Mouse (Mus musculus) gastrocnemius, postnatal 14 days (tissue): ENCODE data around the gene Slc11a1. TPM values are rescaled to one million over a fixed set of nuclear protein-coding genes. Genes with fewer than 3 reads are reported as not detected.
"Not testable (repeated sequence)": the region's sequence is repeated elsewhere in the genome, so short reads cannot be mapped to it uniquely, and the experiment has no call there.

ENCODE experiments used
- DNase-seq: peaks from one replicate; pipeline ENCODE4 v3.0.0; 2021; ENCODE audit warnings: mixed read lengths
- intact Hi-C: fragments of 180-260 bp; cut with DNase I; formaldehyde crosslinking; loops from one replicate; pipeline ENCODE4 v1.15.1; 2025; ENCODE audit warnings: low total_unique reads
- long read RNA-seq, 2 experiments: library from polyadenylated mRNA; stranded (forward); transcript quantifications; one replicate each; pipeline ENCODE4 v2.0.0; 2021
- total RNA-seq, 2 experiments: library from RNA; stranded (reverse); gene quantifications; 2 replicates each; pipeline ENCODE4 v1.2.3; 2021

Gene Slc11a1
- 1 to 10 TPM; 2.5 to 4.5 TPM for total RNA-seq
- long read RNA-seq, experiment 1, partial matches to known transcripts = 3 of 3 reads
- long read RNA-seq, experiment 1, other reads (novel, unspliced or antisense) = 0 of 3 reads
- long read RNA-seq, experiment 2, partial matches to known transcripts = 3 of 4 reads
- long read RNA-seq, experiment 2, other reads (novel, unspliced or antisense) = 0 of 4 reads

DNA sequence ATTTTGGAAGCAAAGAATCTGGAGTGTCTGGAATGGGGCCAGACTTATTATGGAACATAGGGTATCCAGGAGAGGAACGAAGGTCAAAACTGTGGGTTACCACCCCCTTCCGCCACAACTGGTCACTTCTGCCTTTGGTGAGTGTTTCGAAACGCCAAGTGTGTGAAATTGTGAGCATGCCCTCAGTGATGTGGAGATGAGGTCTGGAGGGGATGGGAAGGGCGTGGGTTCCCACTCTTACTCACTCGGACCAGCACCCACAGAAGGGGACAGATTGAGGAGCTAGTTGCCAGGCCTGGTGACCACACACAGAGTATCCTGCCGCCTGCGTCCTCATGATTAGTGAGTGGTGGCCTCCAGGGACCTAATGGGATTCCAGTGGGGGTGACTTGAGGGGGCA is at the start of gene Slc11a1:
Gene Slc11a1, plus strand, starts transcription at position 216 of the 400 bp plus-strand sequence.
- intact Hi-C loops = no loop called here

DNA sequence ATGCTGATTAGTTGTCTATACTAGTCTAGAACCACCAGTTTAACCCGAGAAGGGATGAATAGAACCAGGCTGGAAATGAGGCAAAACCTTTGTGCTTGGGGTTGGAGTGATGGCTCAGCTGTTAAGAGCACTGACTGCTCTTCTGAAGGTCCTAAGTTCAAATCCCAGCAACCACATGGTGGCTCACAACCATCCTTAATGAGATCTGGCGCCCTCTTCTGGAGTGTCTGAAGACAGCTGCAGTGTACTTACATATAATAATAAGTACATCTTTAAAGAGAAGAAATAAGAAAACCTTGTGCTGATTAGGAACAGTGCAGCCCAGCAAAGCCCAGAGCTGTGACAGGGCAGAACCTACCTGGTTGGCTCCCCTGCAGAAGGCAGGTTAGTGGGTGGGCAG is 48.1 kb upstream of the Slc11a1 start:
- intact Hi-C loops = not testable (repeated sequence)

More for the DNA sequence above, at the start of gene Slc11a1:
- no peak for DNase-seq

DNA sequence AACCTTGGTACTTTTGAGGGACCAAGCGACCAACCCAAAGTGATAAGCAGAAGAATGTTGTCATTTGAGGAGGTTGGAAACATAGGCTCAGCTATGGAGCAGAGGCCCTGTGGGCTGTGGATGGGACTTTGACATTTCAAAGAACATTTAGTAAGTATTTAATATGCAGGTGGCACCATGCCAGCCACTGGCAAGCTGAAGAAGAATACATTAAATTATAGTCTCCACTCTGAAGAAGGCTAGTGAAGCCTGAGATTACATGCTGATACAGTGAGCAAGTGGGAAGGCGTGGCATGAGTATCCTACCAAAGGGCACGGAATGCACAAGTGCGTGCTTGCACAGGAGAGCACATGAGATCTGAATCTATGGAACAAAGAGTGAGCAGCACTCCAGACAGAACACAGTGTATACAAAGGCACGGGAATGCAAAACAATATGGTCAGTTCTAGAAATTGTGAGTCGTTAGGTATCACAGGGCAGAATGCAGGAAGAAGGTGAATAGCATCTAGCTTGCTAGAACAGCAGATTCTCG is 45.0 kb upstream of the Slc11a1 start:
- intact Hi-C loops = no loop called here
- no peak for DNase-seq

More for the DNA sequence above, 48.1 kb upstream of the Slc11a1 start:
- DNase-seq = not testable (repeated sequence)

- intact Hi-C loops = no loop called here
- no peak for DNase-seq
Observed at GRCm38 (mm10) chr1:74331046-74331681, 43.8 kb upstream of the Slc11a1 start.

DNA sequence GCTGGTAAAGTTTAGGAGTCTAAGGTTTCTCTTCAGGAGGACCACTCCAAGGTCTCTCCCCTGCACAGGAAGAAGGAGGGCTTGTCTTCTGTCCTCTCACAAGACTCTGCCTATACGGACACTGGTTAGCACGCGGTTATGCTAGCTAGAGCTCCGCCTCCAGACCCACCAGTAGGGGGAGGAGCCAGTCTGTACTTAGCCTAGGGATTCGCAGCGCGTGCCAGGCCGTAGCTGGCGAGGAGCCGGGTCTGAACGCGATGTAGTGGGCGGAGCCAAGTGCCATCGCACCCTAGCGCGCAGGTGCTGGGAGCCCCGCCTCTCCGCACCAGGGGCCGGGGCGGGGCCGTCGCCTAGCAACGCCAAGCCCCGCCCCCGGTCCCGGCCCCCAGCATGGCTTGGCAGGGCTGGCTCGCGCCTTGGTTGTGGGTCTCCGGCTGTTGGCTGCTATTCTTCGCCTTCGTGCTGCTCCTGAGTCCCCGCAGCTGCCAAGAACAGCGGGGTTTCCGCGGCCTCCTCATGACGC is 42.7 kb upstream of the Slc11a1 start:
- peak; percentile 91 for DNase-seq
- intact Hi-C loops = no loop called here

GRCm38 (mm10) chr1:74332930-74333329 is 42.1 kb upstream of the Slc11a1 start:
- intact Hi-C loops = no loop called here
- DNase-seq = no peak

- no peak for DNase-seq
- intact Hi-C loops = no loop called here
Observed at GRCm38 (mm10) chr1:74334607-74335006, 40.4 kb upstream of the Slc11a1 start.

GRCm38 (mm10) chr1:74335033-74335432 is 40.0 kb upstream of the Slc11a1 start:
- intact Hi-C loops = no loop called here
- no peak for DNase-seq

- intact Hi-C loops = no loop called here
- DNase-seq = no peak
Observed at GRCm38 (mm10) chr1:74335436-74336170, 39.4 kb upstream of the Slc11a1 start.

- intact Hi-C loops = no loop called here
- DNase-seq = no peak
Observed at GRCm38 (mm10) chr1:74337241-74337771, 37.7 kb upstream of the Slc11a1 start.

DNA sequence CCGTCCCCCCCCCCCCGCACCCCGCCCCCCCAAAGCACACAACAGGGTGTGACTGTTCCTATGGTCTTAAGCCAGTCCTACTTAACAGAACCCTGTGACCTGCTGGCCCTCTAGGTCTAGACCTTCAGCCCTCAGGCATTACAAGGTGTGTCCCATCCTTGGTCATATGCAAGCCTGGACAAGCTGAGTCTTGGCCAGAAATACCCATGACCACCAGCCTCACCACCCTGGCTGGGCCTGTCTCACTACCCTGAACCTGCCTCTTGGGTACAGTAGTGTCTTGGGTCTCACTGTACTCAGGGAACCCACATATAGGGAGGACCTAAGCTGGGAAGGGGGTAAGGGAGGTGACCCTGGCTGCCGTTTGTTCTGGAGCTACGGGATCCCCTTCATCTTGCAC is 37.0 kb upstream of the Slc11a1 start:
- DNase-seq = no peak
- intact Hi-C loops = no loop called here

DNA sequence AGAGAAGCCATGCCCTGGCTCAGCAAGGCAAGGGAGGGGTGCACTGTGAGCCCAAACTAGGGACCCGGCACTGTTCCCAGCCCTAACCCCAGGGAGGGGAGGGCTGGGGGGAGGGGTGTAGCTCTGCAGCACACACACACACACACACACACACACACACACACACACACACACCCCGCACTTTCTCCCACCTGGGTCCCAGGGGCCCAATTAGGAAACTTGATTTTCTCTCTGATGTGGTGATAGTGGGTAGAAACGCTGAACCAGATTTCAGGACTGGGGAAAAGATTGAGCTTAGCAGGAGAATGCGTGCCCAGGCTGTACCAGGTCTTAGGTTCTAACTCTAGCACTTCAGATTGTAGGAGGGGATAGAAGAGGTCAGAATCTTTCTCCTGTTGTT is 36.4 kb upstream of the Slc11a1 start:
- intact Hi-C loops = no loop called here
- DNase-seq = no peak

GRCm38 (mm10) chr1:74339917-74340316 is 35.1 kb upstream of the Slc11a1 start:
- intact Hi-C loops = no loop called here
- DNase-seq = no peak

DNA sequence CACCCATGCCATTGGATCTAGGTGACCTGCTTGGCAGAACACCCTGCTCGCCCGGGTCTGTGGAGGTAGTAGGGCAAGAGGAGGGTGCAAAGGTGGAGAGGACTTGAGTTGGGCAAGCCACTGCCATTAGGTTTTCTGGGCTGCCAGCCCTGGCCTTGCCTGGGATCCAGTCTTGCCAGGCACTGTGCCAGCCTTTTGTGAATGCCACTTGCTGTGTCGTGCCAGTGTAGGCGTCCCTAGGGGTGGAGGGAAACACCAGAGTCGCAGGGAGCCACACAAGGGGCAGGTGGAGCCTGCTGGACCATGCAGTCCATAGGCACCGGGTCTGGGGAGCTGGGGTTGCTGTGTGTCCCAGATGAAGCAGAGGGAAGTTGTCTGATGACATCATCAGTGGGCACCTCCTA is 34.6 kb upstream of the Slc11a1 start:
- intact Hi-C loops = no loop called here
- DNase-seq = peak; percentile 70

GRCm38 (mm10) chr1:74340992-74341391 is 34.0 kb upstream of the Slc11a1 start:
- intact Hi-C loops, DNase-seq: not testable (repeated sequence)

- intact Hi-C loops = no loop called here
- no peak for DNase-seq
Observed at GRCm38 (mm10) chr1:74341898-74342297, 33.1 kb upstream of the Slc11a1 start.

GRCm38 (mm10) chr1:74342308-74342707 is 32.7 kb upstream of the Slc11a1 start:
- no peak for DNase-seq
- intact Hi-C loops = no loop called here

GRCm38 (mm10) chr1:74343161-74343560 is 31.8 kb upstream of the Slc11a1 start:
- intact Hi-C loops = no loop called here
- DNase-seq = no peak

DNA sequence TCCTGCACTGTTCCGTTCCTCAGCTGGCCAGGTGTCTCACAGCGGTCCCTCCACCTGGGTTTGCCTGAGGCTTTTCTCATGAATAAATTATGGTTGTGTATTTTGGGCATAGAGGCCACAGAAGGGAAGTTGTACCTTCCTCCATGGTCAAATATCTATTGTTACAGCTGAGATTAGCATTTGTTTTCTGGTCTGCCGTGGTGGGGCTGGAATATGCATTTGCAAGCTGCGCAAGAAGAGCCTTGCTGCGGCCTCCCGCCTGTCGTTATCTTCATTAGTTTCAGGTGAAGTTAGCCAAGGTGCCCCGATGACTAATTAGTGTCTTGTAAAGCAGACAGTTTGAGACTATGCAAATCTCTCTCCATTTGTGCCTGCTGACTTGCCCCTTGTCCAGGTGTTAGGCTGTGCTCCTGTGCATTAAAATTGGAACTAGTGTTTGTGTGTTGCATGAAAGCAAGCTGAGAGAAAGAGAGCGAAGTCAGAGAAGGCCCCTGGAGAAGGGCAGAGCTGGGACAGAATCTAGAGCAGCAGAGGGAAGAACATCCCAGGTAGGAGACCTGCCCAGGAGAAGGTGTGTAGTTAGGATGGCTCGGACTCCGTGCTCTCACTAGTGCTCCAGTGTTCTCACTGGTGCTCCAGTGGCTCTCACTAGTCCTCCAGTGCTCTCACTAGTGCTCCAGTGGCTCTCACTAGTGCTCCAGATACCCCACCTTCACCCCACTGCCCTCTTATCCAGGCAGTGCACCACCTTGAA is 30.7 kb upstream of the Slc11a1 start:
- intact Hi-C loops = no loop called here
- DNase-seq = no peak
